12 mouse cellular contexts compared by ENCODE assay signal in the genomic region with DNA sequence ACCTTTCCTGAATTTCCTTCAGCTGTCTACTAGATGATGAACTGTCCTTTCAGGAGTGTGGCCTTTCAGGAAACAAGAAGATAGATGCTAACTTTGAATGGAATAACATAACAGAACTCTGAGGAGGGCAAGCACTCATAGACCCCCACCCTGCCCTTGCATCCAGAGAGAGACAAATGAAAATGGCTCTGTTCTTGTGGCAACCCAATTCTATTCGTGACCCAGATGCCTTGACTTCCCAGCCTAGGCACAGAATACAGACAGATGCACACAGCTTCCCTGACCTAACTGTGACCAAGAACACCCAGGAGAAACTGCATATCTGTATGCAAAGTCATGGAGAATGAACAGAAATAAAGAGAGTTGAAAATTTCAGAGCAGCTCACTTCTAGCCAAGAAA. TPM values are rescaled to one million over a fixed set of nuclear protein-coding genes. Genes with fewer than 3 reads are reported as not detected.
DNase-seq lines count a peak whose midpoint lies in the region; ATAC-seq lines count a peak whose summit lies in the region.
"Had no signal": no experiment of that assay in that cellular context is flagged by ENCODE, and none has a peak within 500 bp of the region (broad histone marks: within the 10 kb centered on the region; RNA-seq: fewer than 3 reads in every experiment).

No protein-coding gene starts in this region.

- peak overlapping the region; percentile 69 for H3K27ac ChIP-seq in heart, embryonic 16.5 days (ENCODE audit: low read length)
- H3K27ac ChIP-seq in midbrain, embryonic 12.5 days (replicated peaks) = peak overlapping the region; percentile 88
- H3K27ac ChIP-seq in midbrain, embryonic 11.5 days (ENCODE audit: low read depth, low read length) = no peak overlapping the region
- H3K27ac ChIP-seq in liver, embryonic 12.5 days = peak overlapping the region; percentile 99
- peak overlapping the region; percentile 92 for H3K27ac ChIP-seq in stomach, embryonic 15.5 days
- H3K27ac ChIP-seq: embryonic facial prominence, embryonic 10.5 days had no signal

- no peak overlapping the region for H3K9ac ChIP-seq in heart, embryonic 16.5 days (ENCODE audit: low read length)
- no peak overlapping the region for H3K9ac ChIP-seq in midbrain, embryonic 12.5 days (replicated peaks)
- no peak overlapping the region for H3K9ac ChIP-seq in midbrain, embryonic 11.5 days (ENCODE audit: low read length)
- H3K9ac ChIP-seq in liver, embryonic 12.5 days = peak overlapping the region; percentile 96
- no peak overlapping the region for H3K9ac ChIP-seq in stomach, embryonic 15.5 days

- peaks cover 16% of the 10 kb centered on the region for H3K36me3 ChIP-seq in heart, embryonic 16.5 days (ENCODE audit: control insufficient read depth, insufficient read depth)
- peaks cover 25% of the 10 kb centered on the region for H3K36me3 ChIP-seq in midbrain, embryonic 12.5 days
- peaks cover 13% of the 10 kb centered on the region for H3K36me3 ChIP-seq in midbrain, embryonic 11.5 days (ENCODE audit: control insufficient read depth, insufficient read depth, low read length)
- peaks cover 38% of the 10 kb centered on the region for H3K36me3 ChIP-seq in liver, embryonic 12.5 days
- H3K36me3 ChIP-seq in stomach, embryonic 15.5 days = peaks cover 2% of the 10 kb centered on the region; the same call in 1 of the 2 replicates

- intact Hi-C loops in heart, postnatal 25 days (cut with DNase I) = no loop called here

- 70% methylated on average over 1 of the region's 1 CpGs for WGBS in heart, embryonic 16.5 days
- WGBS in midbrain, embryonic 12.5 days = 86% methylated on average over 1 of the region's 1 CpGs
- WGBS in midbrain, embryonic 11.5 days = 89% methylated on average over 1 of the region's 1 CpGs
- WGBS in liver, embryonic 12.5 days (ENCODE audit: insufficient replicate concordance) = 51% methylated on average over 1 of the region's 1 CpGs
- WGBS in stomach, embryonic 15.5 days = 62% methylated on average over 1 of the region's 1 CpGs

- no peak for ATAC-seq in heart, embryonic 16.5 days (replicated peaks; ENCODE audit: extremely low read depth, insufficient read depth, low FRiP score)
- no peak for ATAC-seq in midbrain, embryonic 12.5 days (ENCODE audit: low FRiP score, low read depth)
- no peak for ATAC-seq in midbrain, embryonic 11.5 days (ENCODE audit: low FRiP score)
- ATAC-seq in liver, embryonic 12.5 days = no peak
- ATAC-seq in stomach, embryonic 15.5 days (ENCODE audit: insufficient read depth, low FRiP score, low read depth) = no peak

- no peaks in the 10 kb centered on the region for H3K9me3 ChIP-seq in heart, embryonic 16.5 days (replicated peaks; ENCODE audit: control insufficient read depth, low read length)
- H3K9me3 ChIP-seq in midbrain, embryonic 12.5 days = no peaks in the 10 kb centered on the region
- no peaks in the 10 kb centered on the region for H3K9me3 ChIP-seq in midbrain, embryonic 11.5 days (ENCODE audit: control insufficient read depth, low read length)
- H3K9me3 ChIP-seq in liver, embryonic 12.5 days (replicated peaks) = no peaks in the 10 kb centered on the region
- no peaks in the 10 kb centered on the region for H3K9me3 ChIP-seq in stomach, embryonic 15.5 days
- H3K9me3 ChIP-seq: embryonic facial prominence, embryonic 10.5 days had no signal

- no peaks in the 10 kb centered on the region for H3K27me3 ChIP-seq in heart, embryonic 16.5 days (ENCODE audit: control insufficient read depth, insufficient read depth, low read length)
- H3K27me3 ChIP-seq in midbrain, embryonic 12.5 days = no peaks in the 10 kb centered on the region
- H3K27me3 ChIP-seq in midbrain, embryonic 11.5 days (ENCODE audit: control insufficient read depth, insufficient read depth, low read length) = no peaks in the 10 kb centered on the region
- no peaks in the 10 kb centered on the region for H3K27me3 ChIP-seq in liver, embryonic 12.5 days (replicated peaks)
- H3K27me3 ChIP-seq in stomach, embryonic 15.5 days (replicated peaks) = no peaks in the 10 kb centered on the region

- no peak for DNase-seq in heart, postnatal 25 days (ENCODE audit: low spot score)
- DNase-seq in midbrain, embryonic 11.5 days (ENCODE audit: low spot score, missing footprints) = no peak
- DNase-seq in gastrocnemius, adult 8-10 months (ENCODE audit: low spot score in 2 of 2) = no peak
- DNase-seq: cerebellum, adult 2 months; kidney, postnatal 14 days; thymus, postnatal 25 days had no signal

- no peak overlapping the region for H3K4me3 ChIP-seq in heart, embryonic 16.5 days (ENCODE audit: low read length)
- H3K4me3 ChIP-seq in midbrain, embryonic 12.5 days = no peak overlapping the region
- H3K4me3 ChIP-seq in midbrain, embryonic 11.5 days (ENCODE audit: low read depth, low read length) = no peak overlapping the region
- H3K4me3 ChIP-seq in liver, embryonic 12.5 days = peak overlapping the region; percentile 84
- no peak overlapping the region for H3K4me3 ChIP-seq in stomach, embryonic 15.5 days (replicated peaks)
- H3K4me3 ChIP-seq: embryonic facial prominence, embryonic 10.5 days had no signal

- peaks cover 45% of the 10 kb centered on the region for H3K4me1 ChIP-seq in heart, embryonic 16.5 days (ENCODE audit: control insufficient read depth, insufficient read depth, low read length)
- peaks cover 81% of the 10 kb centered on the region for H3K4me1 ChIP-seq in midbrain, embryonic 12.5 days
- peaks cover 42% of the 10 kb centered on the region for H3K4me1 ChIP-seq in midbrain, embryonic 11.5 days (ENCODE audit: control insufficient read depth, insufficient read depth, low read length)
- H3K4me1 ChIP-seq in liver, embryonic 12.5 days = peaks cover 87% of the 10 kb centered on the region
- peaks cover 56% of the 10 kb centered on the region for H3K4me1 ChIP-seq in stomach, embryonic 15.5 days

- no peak overlapping the region for H3K4me2 ChIP-seq in heart, embryonic 16.5 days (ENCODE audit: low read depth, low read length)
- H3K4me2 ChIP-seq in midbrain, embryonic 12.5 days (replicated peaks) = no peak overlapping the region; the same call in 1 of the 2 replicates
- no peak overlapping the region for H3K4me2 ChIP-seq in midbrain, embryonic 11.5 days
- H3K4me2 ChIP-seq in liver, embryonic 12.5 days = peak overlapping the region; percentile 73
- H3K4me2 ChIP-seq in stomach, embryonic 15.5 days = no peak overlapping the region

RNA-seq across cellular contexts. Expression of gene Btg2, which starts 5.3 kb away (rescaled TPM):
- polyA plus RNA-seq in heart, embryonic 16.5 days (2015; fragmentation: Nextera tagmentation; extraction: Ambion mirVana) = 49.5 and 50.9 TPM in 2 replicates
- total RNA-seq in heart, postnatal 25 days (2021) = 10 to 100 TPM; 25.7 to 29.2 TPM
- polyA plus RNA-seq in midbrain, embryonic 12.5 days (2016; fragmentation: Nextera tagmentation; extraction: Ambion mirVana) = 162 and 172 TPM in 2 replicates
- 150 and 153 TPM in 2 replicates for polyA plus RNA-seq in midbrain, embryonic 11.5 days (2014; fragmentation: Nextera tagmentation; extraction: Ambion mirVana)
- 78.2 and 80.8 TPM in 2 replicates for polyA plus RNA-seq in liver, embryonic 12.5 days (2016; fragmentation: Nextera tagmentation; extraction: Ambion mirVana)
- 72.2 and 72.4 TPM in 2 replicates for polyA plus RNA-seq in stomach, embryonic 15.5 days (2015; fragmentation: Nextera tagmentation; extraction: Ambion mirVana)
- total RNA-seq in gastrocnemius, adult 8-10 months (2022) = 10 to 100 TPM in 3 of 4 experiments, 1 to 10 TPM in 1; 8.6 to 22.9 (median 14.3) TPM

RNA-seq across cellular contexts. Expression of gene Fmod, which starts 36.6 kb away (rescaled TPM):
- 23.6 and 29.5 TPM in 2 replicates for polyA plus RNA-seq in heart, embryonic 16.5 days (2015; fragmentation: Nextera tagmentation; extraction: Ambion mirVana)
- total RNA-seq in heart, postnatal 25 days (2021) = 10 to 100 TPM; 11.6 to 12.1 TPM
- 10.9 and 15.0 TPM in 2 replicates for polyA plus RNA-seq in midbrain, embryonic 12.5 days (2016; fragmentation: Nextera tagmentation; extraction: Ambion mirVana)
- 5.7 and 6.8 TPM in 2 replicates for polyA plus RNA-seq in midbrain, embryonic 11.5 days (2014; fragmentation: Nextera tagmentation; extraction: Ambion mirVana)
- 2.6 and 3.1 TPM in 2 replicates for polyA plus RNA-seq in liver, embryonic 12.5 days (2016; fragmentation: Nextera tagmentation; extraction: Ambion mirVana)
- polyA plus RNA-seq in stomach, embryonic 15.5 days (2015; fragmentation: Nextera tagmentation; extraction: Ambion mirVana) = 9.0 and 11.1 TPM in 2 replicates
- total RNA-seq in gastrocnemius, adult 8-10 months (2022) = 100 to 1,000 TPM in 1 of 4 experiments, 10 to 100 TPM in 3; 25.4 to 104 (median 52.6) TPM

RNA-seq across cellular contexts. Expression of gene Chit1, which starts 37.4 kb away (rescaled TPM):
- 0.31 and 0.46 TPM in 2 replicates for polyA plus RNA-seq in heart, embryonic 16.5 days (2015; fragmentation: Nextera tagmentation; extraction: Ambion mirVana)
- total RNA-seq in heart, postnatal 25 days (2021) = not detected
- polyA plus RNA-seq in midbrain, embryonic 12.5 days (2016; fragmentation: Nextera tagmentation; extraction: Ambion mirVana) = not detected in 2 replicates
- polyA plus RNA-seq in midbrain, embryonic 11.5 days (2014; fragmentation: Nextera tagmentation; extraction: Ambion mirVana) = not detected in 2 replicates
- polyA plus RNA-seq in liver, embryonic 12.5 days (2016; fragmentation: Nextera tagmentation; extraction: Ambion mirVana) = 0.07 and 0.12 TPM in 2 replicates
- 0.70 and 1.1 TPM in 2 replicates for polyA plus RNA-seq in stomach, embryonic 15.5 days (2015; fragmentation: Nextera tagmentation; extraction: Ambion mirVana)
- total RNA-seq in gastrocnemius, adult 8-10 months (2022) = not detected
- polyA plus RNA-seq: cerebellum, adult 2 months; embryonic facial prominence, embryonic 10.5 days; intestine, embryonic 14.5 days had no signal
